Mouse (Mus musculus) common myeloid progenitor, adult 5-6 weeks (primary cell): ENCODE results near the gene Kdm5b. TPM values are rescaled to one million over a fixed set of nuclear protein-coding genes. Genes with fewer than 3 reads are reported as not detected.

ENCODE experiments used
- ATAC-seq: replicated peaks from 2 replicates; pipeline ENCODE4 v1.8.0; 2016; ENCODE audit warnings: low read depth, mild to moderate bottlenecking, moderate TSS enrichment, inconsistent platforms; ENCODE audit not compliant: poor library complexity, severe bottlenecking
- total RNA-seq: library from RNA; stranded (forward); fragments of 200-1000, 187-1606 nt; gene quantifications from 2 replicates; pipeline ENCODE4 v1.2.3, GENCODE M21; 2017

The Kdm5b gene
- total RNA-seq, 1 experiment from 2014 or later = 32.7 TPM

DNA sequence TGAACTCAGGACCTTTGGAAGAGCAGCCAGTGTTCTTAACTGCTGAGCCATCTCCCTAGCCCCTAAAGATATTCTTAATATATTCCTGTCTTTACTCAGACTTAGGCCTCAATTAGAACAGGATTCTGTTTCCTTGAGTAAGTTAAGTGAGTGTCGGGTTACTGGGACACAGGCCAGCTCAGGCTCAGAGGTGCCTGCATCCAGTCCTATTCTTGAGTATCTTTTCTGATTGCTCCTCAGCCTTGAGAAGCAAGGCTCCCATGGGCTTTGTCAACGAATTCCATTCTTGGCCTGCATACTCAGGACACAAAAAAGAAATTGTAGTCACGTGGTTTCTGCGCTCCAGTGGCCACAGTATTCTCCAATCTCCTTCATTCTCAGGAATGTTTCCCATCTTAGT, 11.7 kb upstream of the Kdm5b start:
- no peak for ATAC-seq

DNA sequence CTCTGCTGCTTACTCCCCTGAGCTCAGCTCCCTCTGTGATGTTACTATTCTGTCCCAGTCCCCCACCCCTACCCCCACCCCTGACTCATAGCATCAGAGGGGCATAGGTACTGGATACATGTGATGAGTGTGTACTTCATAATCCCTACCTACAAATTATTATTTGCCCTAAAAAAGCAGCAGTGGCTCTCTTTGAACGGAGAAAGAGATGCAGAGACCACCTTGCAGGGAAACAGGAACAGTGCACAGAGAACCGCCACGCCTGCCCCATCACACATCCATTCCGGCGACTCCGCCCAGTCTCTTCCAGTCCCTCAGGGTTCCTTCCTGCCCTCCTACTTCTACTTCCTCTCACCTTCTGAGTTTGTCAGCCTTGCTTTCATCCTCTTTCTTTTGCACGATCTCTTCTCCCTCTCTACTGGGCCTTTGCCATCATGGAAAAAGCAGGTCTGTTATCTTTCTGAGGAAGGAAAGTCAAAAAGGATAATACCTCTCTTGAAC, 10.3 kb upstream of the Kdm5b start, which contains the start of gene Mgat4e:
TSS of gene Mgat4e (minus strand) at position 51 of the 501 bp plus-strand sequence.
- ATAC-seq = peak; percentile 42; the same call in 1 of the 2 replicates

DNA sequence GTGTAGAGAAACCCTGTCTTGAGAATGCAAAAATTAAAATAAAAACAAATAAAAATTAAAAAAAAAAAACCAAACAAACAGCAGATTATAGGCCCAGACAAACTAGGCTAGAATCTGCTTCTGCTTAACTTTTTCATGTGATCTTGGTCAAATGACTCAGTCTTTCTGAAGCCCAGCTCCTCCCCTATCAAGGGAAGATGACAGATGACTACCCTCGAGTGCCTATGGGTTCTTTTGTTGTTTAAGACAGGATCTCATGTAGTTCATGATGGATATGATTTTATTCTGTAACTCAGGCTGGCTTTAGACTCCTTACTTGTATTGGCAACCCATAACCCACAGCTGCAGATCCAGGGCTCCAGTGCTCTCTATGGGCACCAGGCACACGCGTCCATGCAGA, 8.1 kb upstream of the Kdm5b start:
- no peak for ATAC-seq

DNA sequence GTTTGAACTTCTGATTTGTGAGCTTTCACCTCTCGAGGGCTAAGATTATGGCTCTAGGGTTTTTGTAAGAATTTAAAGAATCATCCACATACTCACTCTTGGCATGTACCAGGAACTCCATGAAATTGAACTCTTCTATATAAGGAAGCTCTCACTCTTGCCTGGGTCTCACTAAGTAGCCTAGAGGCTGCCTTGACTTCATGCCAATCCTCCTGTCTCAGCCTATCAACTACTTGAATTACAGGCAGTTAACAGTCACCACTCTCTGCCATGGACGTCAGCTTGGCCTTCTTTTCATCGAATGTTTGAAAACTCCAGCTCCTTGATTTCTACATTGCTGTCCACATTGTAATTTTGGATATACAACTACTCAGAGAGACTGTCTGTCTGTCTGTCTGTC, 7.6 kb upstream of the Kdm5b start:
- ATAC-seq = no peak

DNA sequence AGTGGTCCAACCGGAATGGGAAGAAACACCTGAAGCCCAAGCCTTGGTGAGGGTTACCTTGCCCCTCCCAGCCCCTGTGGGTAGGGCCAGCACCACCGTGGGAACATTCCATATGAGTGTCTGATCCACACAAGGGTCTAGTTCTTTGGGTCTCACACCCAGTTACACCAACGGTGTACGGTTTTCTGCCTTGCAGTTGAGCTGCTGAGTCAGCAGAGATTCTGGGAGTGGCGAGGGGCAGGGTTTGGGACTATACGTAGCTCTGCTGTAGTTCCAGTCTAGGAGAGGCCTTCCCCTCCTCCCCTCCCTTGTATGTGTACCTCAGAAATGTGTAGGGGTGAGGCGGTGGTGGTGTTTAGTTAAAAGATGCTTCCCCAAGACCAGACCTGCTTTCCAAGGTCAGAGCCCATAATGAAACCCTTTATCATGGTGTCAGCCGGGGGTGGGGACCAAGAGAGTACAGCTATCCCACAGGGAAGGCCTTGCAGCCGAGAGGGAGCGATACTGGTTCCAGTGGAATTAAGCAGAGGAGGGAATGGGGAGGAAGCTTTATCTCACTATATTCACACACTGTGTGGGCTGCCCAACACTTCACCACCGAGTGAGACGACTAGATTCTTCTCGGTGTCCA, 4.6 kb upstream of the Kdm5b start:
- ATAC-seq = no peak

DNA sequence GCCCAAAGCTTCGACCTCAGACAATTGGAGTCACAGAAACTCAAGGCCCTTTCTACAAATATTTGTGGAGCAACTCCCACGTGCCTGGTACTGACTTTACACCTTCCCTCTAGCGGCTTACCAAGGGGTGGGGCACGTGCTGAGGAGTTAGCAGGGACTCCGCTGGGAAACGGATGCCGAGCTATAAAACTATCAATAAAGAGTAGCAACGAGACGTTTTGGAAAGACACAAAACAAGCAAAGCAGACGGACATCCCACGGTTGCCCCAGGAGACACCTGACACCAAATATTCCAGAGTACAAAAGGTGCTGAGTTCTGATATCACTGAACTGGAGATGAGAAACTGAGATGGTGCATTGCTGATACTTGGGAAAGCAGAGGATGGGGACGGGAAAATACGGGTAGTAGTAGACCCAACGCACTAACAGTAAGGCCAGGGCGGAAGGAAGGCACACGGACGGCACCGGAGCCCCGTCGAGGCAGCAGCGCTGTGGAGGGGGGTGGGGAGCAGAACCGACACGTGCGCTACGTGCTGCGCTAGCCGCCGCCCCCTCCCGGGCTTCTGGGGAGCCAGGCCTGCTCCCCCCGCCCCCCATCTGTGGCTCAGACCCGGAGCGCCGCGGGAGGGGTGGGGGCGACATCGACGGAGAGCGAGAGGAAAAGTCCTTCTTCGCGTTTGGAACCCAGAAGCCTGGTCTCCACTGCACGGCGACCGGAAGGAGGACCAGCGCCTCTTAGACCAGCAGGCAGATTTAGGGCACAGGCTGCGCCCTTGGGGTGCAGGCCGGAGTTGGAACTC, 3.9 kb upstream of the Kdm5b start:
- ATAC-seq = peak; percentile 16

DNA sequence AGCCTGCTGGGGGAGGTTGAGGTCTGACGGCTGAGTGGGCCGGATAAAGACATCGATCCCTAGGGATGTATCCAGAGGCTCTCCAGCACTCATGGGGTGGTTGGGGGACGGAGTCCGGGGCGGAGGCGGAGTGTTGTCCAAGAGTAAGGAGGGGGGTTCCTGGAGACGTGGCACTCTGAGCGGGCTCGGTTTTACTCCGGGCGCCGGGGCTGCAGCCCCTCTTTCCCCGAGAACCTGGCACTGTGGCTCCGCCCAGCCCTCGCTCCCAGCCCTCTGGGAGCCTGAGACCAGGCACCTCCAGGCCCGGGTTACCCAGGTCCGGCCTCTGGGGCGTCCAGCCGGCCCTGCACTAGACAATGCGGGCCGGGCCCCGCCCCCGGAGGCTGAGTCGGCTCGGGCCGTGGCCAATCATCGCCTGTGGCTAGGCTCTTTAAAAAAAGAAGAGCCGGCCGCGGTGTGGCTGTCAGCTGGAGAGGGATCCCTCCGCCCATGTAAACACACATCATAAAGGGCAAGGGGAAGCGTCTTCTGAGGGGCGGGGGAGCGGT, 3.2 kb upstream of the Kdm5b start:
- ATAC-seq = peak; percentile 84

DNA sequence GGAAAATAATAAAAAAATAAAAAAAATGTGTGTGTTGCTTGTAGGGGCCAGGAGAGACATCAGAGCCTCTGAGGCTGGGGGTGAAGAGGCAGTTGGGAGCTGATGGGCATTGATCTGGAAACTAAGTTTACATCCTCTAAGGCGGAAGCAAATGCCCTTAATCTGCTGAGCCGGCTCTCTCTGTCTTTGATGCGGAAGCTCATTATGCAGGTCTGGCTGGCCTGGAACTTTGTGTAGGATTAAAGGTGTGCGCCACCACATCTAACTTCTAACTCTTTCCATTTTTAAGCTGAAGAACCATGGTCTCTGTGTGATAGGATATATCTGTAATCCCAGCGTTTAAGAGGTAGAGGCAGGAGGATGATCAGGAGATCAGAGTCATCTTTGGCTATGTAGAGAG, 1.5 kb upstream of the Kdm5b start:
- no peak for ATAC-seq

DNA sequence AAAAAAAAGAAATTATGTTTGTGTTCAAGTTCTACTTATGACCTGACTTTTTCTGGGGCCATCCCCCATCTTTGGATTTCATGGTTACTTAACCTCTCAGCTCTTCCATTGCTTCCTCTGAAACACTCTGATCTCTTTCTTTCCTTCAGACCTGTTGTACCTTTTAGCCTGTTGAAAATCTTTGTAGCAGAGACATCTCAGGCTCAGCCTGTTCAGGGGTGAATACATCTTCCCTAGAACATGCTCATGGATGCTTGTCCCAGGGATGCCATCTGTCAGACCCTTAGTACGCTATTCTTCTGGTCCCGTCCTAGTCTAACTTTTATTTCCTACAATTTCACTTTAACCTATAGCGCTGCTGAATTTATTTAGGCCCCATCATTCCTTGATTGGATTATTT, 745 bp upstream of the Kdm5b start:
- ATAC-seq = no peak

DNA sequence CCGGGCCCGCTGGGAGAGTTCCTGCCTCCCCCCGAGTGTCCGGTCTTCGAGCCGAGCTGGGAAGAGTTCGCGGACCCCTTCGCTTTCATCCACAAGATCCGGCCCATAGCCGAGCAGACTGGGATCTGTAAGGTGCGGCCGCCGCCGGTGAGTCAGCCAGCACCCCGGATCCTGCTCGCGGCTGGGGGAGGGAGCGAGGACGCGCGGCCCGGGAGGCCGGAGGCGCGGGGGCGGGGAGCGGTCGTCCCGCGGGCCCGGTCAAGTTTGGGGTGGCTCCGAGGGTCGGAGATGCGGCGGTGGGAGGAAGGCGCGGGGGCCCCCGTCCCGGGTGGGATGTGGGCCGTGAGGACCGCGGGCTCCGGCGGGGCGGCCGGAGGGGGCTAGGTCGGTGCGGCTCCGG, 425 bp downstream of the Kdm5b start:
- no peak for ATAC-seq

DNA sequence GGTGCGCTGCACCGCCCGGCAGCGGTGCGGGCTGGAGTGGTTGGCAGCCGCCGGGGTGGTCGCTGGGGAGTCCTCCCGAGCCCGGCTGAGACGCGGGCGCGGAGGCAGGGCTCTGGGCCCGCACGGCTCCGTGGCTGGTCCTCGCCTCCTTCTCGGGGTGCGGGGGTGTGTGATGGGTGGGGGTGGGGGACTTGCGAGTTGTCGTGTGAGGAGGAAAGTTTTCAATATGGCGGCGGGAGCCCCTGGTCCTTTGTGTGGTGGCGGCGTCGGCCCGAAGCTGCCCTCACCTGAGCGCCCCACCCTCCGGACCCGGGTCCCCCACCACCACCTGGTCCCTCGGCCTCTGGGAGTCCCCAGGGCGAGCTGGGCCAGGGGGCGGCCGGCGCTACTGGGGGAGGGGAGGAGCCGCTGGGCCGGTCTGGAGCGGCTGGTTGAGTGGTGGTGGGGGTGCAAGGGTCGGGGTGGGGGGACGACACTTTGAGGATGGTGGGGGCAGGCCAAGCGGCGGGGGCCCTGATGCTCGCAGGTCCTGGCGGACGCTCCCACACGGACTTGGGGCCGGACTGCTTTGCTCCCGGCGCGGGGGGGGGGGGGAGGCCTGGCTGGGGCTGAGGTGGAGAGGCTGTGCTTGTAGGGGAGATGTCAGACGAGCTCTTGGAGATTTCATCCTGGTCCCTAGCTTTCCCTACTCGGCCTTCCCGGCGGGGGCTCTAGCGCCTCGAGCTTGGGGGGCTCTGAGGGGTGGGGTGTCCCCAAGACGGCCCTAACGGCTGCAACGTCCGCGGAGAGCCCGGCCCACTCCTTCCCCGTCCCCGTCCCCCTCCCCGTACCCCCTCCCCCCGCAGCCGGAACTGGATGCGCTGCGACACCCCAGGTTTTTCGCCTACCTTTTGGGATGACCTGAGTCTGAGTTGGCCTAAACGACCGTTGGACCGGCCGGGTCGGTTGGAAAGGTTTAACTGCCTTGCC, 1.1 kb downstream of the Kdm5b start:
- ATAC-seq = no peak

DNA sequence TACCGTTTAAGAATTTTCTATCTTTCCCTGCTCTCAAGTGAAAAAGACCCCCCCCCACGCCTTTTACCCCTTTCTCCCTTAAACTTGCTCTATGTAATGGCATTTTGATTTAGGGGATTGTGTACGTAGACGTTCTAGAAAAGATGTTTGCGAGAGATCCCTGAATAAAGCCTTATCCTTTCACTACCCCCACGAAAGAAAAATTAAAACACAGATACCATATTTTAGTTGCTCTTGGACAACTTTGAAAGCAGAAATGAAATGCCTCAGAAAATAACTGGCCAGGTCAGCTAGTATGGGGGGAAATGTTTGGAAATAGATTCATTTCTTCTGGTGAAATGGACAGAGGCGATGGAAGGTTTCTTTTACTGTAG, 1.8 kb downstream of the Kdm5b start:
- ATAC-seq = no peak

DNA sequence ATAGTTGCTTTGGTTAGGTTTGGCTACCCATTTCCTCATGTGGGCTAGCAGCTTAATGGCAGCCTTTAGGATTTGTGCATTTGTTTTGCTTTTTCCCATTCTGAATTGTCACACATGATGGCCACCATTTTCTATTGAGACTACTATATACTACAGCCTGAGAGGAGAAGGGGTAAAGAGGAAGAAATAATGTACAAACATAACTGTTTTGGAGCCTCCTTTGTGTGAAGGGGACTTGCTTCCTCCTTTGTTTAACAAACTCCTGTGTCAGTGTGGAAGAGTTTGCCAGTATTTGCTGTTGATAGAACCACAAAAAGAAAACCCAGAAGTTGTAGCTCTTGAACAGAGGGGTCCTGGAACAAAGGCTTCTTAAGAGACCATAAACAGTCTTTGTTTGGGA, 2.5 kb downstream of the Kdm5b start:
- 0 out of 2 replicates have a peak, but pooled peaks have one; percentile 9 for ATAC-seq

DNA sequence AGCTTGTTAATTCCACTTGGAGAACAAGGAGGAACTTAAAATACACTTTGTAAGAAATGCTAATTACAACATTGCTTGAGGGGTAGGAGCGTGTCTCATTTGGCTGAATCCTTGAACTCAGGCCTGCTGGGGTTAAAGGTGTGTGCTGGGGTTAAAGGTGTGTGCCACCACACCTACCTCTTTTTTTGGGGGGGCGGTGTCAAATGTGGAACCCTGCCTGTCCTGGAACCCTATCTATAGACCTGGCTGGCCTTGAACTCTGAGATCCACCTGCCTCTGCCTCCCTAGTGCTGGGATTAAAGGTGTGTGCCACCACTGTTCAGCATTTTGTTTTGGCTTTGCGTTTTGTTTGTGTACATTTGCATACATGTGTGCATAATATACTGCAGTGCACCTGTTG, 3.8 kb downstream of the Kdm5b start:
- no peak for ATAC-seq

DNA sequence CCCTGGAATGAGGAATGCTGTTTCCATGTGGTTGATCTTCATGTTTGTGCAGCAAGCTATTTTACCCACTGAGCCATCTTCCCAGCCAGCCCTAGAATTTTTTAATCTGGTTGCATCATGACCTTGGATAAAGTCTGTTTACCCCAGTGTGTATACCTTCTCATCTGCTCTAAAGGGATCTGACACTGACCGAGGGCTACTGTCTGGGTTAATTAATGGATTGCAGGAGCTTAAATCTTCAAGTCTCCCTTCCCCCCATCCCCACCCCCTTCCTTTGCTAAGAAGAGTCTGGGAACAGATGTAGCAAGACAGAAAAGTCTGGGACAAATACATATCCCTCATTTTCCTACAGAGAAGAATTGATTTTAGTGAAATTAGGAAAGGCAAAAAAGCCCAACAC, 7.5 kb downstream of the Kdm5b start:
- ATAC-seq = no peak

DNA sequence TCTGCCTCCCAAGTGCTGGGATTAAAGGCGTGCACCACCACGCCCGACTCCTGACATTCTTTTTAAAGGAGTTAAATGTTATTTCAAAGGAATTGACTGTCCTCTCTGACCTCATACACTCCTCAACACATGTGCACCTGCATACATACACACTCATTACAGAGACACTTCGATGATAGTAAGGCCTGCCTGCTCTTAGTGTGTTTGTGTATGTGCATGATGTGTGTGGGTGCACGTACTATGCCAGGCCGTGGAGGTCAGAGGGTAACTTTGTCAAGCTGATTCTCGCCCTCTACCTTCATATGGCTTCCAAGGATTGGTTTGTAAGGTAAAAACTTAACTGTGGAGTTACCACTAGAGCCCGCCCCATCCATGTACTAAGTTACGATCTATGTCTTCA, 10.2 kb downstream of the Kdm5b start:
- ATAC-seq = no peak

DNA sequence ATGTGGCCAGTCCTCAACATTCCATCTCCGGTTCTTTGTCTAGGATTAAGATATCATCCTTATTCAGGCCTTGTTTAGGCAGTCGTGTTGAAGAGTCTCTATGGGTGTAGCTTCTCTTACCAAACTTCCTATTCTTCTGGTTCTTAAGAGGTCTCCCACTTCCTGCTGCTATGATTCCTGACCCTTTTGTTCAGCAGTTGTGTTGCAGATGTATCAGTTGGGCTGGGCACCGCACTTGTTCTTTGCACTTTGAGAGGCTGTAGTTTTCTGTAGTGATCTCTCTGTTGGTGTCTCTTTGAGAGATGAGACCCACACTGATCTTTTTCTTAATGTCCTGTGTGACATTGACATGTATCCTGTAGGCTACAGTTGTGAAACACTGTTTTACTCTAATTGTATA, 10.7 kb downstream of the Kdm5b start:
- no peak for ATAC-seq

DNA sequence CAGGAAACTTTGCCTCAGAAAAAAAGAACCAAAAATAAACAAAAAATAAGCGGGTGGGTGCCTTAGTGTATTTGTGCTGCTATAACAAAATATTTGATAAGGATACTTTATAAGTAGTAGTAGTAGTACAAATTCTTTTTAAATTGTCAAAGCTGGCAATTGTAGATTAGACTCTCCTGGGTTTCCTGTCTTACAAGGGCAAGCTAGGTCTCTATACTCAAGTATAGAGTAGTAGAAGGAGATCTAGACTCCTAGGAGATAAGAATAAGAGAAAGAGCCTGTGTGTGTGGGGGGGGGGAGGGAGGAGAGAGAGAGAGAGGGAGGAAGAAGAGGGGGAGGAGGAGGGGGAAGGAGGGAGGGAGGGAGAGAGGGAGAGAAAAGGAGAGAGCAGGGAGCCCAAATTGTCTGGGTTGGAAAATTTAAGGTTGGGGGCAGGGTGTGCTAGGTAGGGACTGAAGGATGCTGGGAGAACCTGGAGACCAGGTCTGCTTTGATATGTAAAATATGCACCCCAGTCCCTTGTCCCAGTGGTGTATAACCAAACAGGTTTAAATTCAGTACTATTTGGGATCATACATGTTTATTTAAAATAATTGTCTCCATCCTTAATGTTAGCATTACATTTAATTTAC, 13.4 kb downstream of the Kdm5b start:
- 0 out of 2 replicates have a peak, but pooled peaks have one; percentile 47 for ATAC-seq

DNA sequence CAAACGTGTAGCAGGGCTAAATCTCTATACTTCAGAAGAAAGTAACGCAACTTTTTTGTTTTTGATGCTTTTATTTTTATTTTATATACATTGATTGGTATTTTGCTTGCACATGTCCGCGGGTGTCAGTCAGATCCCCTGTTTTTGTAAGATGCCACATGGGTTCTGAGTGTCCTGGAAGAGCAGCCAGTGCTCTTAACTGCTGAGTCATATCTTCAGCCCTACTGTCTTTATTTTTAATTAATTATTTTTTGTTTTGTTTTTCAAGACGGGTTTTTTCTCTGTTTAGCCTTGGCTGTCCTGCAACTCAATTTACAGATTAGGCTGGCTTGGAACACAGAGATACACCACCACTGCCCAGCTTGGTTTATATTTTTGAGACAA, 14.0 kb downstream of the Kdm5b start:
- ATAC-seq = no peak
